Mouse (Mus musculus) ZHBTc4 (cell line): ENCODE results near the gene Lrch1.

Experiments
- DNase-seq: peaks from one replicate; pipeline ENCODE4 v3.0.0-alpha.2; 2011; ENCODE audit warnings: low read depth, low spot score

Lrch1 gene

DNA sequence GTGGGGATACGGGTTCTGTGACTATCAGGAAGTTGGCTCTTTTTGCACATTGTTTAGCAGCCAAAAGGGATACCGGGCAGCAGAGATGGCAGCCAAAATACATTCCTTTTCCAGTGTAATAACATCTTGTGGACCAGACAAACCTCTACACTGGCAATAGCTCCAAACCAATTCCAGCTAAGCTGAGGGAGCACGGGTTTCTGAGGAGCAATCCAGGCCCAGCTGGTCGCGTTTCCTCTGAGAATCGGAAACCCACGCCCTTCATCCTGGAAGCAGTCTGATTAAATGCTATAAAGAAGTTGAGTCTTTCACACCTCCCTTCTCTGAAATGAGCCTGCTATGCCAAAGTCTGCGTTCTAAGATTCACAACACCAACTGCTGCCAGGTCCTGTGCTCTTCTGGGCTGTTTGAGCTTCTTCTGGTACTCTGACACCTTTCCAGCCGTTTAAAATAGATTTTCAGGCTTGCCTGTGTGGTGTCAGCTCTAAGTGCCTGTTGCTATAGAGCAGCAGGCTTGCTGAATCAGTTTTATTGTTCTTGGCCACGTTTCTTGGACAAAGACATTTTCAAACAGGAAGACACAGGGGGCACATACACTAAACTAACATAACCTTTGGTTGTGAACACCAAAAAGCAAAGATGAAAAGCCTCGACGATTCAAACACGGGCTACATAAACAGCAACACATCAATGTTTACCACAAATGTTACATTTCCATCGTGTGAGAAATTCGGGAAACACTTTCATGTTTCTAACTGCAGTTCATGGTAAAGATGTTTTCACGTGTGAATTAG lies 94.5 kb downstream of the Lrch1 start:
- DNase-seq, result no peak

DNA sequence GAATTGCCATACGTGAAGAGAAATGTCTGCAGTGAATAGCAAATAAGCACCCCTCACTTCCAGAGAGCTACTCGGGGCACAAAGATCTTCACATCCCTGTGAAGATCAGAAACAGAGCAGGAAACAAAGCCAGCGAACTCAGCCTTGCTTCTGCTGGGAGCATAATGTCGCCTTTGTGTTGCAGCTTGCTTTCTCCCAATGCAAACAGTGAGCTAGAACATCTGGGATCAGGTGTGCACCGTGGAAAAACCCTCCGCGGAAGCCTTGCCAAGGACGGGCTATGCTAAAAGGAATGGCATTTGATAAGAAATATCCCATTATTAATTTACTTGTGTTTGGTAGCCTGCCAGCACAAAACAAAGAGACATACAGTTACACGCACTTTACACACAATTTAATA lies 95.8 kb downstream of the Lrch1 start:
- no peak for DNase-seq

DNA sequence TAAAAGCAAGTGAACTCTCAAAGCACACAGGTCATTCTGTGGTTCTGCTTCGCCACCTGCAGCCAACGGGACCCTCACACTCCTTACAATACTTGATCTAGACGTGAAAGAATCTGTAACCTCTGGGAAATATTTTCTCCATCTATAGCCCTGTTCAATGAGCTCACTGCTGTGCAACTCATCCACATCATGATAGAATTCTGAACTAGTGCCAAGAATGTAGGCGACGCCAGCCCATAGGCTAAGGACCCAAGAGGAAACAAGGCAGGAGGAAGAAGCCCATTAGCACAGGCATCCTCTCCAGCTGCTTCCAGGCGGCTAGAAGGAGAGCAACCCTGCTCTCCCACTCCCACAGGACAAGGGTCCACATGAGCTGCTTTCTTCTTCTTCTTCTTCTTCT lies 98.7 kb downstream of the Lrch1 start:
- DNase-seq, result no peak

DNA sequence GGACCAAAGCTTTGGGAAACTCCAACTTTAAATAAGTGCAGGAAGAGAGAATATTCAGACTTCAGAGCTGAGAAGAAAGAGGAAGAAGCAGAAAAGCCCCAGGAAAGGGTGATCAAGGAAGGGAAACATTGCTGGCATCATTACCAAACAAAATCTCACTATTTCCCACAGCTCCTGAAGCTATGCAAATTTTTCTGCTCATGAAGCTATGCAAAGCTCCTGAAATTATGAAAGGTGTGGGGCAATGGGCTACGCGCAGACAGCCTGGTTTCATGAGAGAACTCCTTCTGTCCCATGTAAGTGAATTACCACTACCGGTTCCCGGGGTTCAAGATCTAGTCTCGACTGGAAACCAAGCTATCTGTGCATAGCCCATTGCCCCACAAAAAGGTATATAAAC lies 99.5 kb downstream of the Lrch1 start:
- no peak for DNase-seq

DNA sequence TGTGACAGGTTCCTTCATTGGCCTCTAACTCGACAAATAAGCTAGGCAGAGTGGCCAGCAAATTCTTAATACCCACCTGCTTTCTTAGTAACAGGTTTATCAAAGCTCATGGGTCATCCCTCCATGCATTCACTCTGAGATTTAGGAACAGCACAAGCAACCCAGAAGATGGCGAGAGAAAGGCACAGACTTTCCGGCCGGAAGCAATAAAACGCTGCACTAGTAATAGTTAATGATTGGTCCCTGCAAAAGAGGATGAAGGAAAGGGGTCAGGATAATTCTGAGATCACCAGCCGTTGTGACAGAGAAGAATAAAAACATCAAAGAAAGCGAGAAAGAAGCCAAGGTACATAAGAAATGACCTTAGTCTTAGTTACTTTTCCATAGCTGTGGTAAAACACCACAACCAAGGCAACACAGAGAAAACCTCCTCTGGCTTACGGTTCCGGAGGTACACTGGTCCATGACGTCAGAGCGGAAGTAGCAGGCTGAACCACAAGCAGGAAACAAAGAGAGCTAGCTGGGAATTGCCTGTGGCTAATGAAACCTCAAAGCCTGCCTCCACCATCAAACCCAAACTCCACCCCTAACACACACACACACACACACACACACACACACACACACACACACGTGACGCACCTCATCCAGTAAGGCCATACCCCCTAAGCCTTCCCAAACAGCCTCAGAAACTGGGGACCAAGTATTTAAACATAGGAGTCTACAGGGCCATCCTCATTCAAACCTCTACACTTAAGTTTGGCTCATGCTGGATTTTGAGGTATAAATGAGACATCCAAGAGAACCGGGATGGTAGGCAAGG lies 100.2 kb downstream of the Lrch1 start:
- no peak for DNase-seq

GRCm38 (mm10) chr14:74846668-74847067 lies 101.0 kb downstream of the Lrch1 start:
- no peak for DNase-seq

- DNase-seq, result no peak
Measured at GRCm38 (mm10) chr14:74845661-74846274, 101.9 kb downstream of the Lrch1 start.

- DNase-seq, result no peak
Measured at GRCm38 (mm10) chr14:74841708-74842107, 106.0 kb downstream of the Lrch1 start.

- no peak for DNase-seq
Measured at GRCm38 (mm10) chr14:74841297-74841696, 106.4 kb downstream of the Lrch1 start.

GRCm38 (mm10) chr14:74840820-74841219 lies 106.9 kb downstream of the Lrch1 start:
- DNase-seq, result no peak

- no peak for DNase-seq
Measured at GRCm38 (mm10) chr14:74840328-74840727, 107.3 kb downstream of the Lrch1 start.

DNA sequence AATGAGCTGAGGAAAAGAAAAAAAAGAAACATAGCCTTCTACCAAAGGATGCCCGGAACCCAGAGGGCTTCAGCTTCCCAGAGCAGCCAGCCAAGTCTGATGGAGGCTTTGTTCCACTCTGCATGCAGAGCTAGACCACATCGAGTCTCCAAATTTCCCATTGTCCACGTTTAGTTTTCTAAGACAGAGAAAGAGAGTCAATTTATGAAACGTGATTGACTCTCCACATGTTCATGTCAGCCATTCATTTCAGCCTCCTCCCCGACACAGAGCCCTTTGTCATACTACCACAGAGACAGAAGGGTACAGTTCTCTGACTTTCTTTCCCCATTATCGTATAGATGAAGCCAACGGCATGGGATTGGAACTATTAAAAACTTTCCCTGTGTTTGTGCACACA lies 108.9 kb downstream of the Lrch1 start:
- DNase-seq, result no peak

DNA sequence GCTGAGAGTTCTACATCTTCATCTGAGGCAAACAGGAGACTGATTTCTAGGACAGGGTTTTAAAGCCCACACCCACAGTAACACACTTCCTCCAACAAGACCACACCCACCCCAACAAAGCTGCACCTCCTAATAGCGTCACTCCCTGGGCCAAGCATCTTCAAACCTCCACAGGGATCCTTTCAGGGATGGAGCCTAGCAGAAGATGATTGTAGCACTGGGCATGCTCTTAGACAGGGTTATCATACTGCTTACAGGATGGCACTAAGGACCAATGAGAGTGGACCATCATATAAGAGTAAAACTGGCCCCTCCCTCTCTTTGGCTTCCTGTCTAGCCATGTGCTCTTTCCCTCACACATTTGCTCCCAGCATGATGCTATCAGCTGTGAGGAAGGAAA lies 112.7 kb downstream of the Lrch1 start:
- DNase-seq, result peak; percentile 12

GRCm38 (mm10) chr14:74834215-74834614 lies 113.5 kb downstream of the Lrch1 start:
- no peak for DNase-seq

GRCm38 (mm10) chr14:74831653-74832052 lies 116.0 kb downstream of the Lrch1 start:
- no peak for DNase-seq

- DNase-seq, result no peak
Measured at GRCm38 (mm10) chr14:74831050-74831449, 116.6 kb downstream of the Lrch1 start.

- no peak for DNase-seq
Measured at GRCm38 (mm10) chr14:74830591-74830990, 117.1 kb downstream of the Lrch1 start.

DNA sequence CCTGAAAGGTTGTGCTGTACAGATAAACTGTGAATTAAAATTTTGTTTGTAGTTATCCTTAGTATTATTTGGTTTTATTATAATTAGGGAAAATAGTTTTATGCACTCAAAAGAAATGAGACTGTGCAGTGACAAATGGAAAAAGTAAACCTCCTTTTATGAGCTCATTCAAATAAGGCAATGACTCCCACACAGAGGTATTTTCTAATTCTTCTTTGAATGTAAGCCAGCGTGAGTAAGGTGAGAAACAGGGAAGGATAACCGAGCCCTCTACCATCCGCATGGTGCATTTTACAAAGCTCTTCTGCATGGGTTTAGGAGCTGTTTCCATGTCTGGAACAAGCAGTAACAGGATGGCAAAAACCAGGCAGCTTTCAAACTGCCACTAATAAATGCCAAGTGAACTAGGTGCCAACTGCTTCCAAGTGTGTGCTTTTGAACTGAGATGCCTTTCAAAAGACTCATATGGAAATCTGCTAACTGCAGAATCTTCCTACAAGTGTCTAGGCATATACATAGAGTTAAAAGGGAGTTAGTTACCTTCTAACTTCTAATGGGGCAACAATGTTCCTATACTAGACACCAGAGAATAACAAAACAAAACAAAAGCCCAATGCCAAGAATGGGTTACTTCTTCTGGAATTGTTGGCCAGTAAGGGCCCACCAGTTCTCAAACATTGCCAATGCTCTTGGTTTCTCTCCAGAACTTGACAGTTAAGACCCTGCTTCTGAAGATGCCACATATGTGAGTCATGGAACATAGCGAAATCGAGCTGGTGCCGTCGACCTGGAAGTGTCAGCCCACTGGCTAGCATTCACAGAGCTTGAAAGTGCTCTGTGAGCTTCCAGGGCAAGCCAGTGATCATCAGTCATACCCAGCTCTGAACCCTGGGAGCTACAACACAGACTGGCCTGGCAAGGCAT lies 124.7 kb downstream of the Lrch1 start:
- no peak for DNase-seq

DNA sequence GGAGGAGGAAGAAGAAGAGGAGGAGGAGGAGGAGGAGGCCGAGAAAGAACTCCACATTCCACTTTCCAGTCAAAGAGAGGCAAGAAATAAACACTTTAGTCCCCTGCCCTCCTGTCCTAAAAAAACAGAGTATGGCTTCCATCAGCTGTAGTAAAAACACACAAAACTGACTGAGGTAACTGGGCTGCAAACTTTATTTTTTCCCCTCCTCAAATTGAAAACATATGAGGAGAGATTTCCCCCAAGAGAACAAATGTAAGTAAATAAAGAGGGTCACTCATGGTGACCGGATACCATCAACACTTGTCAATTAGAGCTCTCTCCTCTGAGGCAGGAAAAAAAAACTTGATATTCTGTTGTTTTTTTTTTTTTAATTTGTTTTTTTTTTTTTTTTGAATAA lies 125.6 kb downstream of the Lrch1 start:
- no peak for DNase-seq

GRCm38 (mm10) chr14:74820180-74820813 lies 127.4 kb downstream of the Lrch1 start:
- no peak for DNase-seq

DNA sequence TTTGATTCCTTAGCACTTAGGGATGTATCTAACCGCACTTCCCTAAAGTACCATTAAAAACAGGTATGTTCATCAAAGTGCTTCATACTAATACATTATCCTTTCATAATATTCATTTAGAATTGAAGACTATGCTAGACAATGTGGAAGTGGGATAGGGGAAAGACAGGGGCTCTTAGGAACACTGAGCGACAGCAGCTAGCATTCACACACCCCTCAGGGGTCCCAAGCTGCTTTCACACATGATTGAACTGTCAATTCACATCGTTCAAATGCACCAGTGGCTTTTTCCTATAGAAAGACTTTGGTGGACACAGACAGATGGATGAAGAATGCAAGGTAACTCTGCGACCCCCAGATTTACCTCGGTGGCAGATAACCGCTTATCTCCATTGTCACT lies 131.0 kb downstream of the Lrch1 start:
- DNase-seq, result no peak
